Mouse (Mus musculus): ENCODE results near the gene Sp7. TPM values are rescaled to one million over a fixed set of nuclear protein-coding genes. Genes with fewer than 3 reads are reported as not detected.
A peak's percentile ranks its signal among the peaks of the same experiment; 100 is the strongest.

The Sp7 gene
- polyA plus RNA-seq, 1 experiment from 2014 or later = not detected

DNA sequence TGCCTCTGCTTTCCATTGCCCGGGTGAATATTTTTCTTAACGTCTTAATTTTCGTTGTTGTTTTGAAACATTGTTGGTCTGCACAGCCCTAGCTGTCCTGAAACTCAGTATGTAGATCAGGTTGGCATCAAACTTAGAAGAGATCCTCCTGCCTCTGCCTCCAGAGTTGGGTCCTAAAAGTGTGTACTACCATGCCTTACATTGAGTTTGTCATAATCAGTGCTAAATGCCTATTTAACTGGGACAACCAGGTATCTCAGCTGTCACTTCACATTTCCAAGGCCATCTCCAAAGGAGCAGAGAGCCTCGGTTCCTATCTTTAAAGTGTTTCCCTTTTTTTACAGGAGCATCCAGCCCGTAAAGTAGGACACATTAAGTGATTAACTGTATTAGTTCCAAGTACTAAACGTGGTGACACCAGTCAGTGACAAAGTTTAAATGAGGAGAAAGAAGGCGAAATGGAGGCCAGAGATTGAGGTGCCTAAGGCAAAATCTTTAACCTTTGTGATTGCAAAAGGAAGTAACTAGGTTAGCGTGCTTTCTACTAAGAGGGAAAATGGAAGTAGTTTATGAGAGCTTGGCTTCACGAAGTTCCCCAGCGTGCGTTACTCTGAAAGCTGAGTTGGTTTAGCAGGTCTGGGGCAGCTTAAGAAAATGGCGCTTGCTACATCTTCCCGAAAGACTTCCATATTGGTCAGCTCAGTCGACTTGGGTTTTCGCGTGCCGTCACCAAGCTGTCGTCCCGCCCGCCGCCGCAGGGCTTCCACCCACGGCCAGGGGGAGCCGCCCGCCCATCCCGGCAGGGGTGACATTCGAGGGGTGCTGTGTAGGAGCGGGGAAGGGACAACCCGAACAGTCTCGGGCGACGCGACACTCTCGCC lies 37.9 kb upstream of the Sp7 start:
- ATAC-seq (ENCODE audit: insufficient read depth) = peak; percentile 17
- H3K9ac ChIP-seq = peak overlapping the region; percentile 78
- H3K4me2 ChIP-seq = peak overlapping the region; percentile 78
- H3K36me3 ChIP-seq (replicated peaks) = peaks cover 27% of the 10 kb centered on the region
- no peaks in the 10 kb centered on the region for H3K9me3 ChIP-seq (replicated peaks)
- no peaks in the 10 kb centered on the region for H3K27me3 ChIP-seq
- H3K27ac ChIP-seq (replicated peaks) = peak overlapping the region; percentile 99
- peak overlapping the region; percentile 79 for H3K4me3 ChIP-seq (replicated peaks)
- H3K4me1 ChIP-seq (replicated peaks) = peaks cover 72% of the 10 kb centered on the region
- WGBS (ENCODE audit: insufficient replicate concordance) = 12% methylated on average over 34 of the region's 34 CpGs

DNA sequence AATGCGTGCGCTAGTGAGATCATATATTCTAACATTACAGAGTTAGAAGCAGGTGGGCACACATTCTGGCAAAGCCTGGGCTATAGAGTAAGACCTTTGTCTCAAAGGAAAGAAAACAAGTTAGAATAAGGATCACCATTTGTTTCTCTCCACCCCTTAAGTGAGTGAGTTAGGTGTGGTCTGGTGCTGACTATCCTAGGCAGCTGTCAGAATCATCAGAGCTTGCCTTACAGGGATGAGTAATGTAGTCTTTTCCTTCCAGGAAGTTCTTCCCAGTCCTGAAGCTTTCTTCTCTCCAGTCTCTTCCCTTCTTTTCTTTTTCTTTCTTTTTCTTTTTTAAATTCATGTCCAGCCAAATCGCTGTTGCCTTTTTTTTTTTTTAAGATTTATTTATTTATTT lies 35.2 kb upstream of the Sp7 start:
- Histone ChIP-seq H3K4me3 (replicated peaks) (no peak overlapping the region), H3K27me3 (no peaks in the 10 kb centered on the region), H3K36me3 (replicated peaks) (peaks cover under 1% of the 10 kb centered on the region; the same call in 1 of the 2 replicates), H3K4me1 (replicated peaks) (peaks cover 62% of the 10 kb centered on the region), H3K4me2 (no peak overlapping the region), H3K9me3 (replicated peaks) (no peaks in the 10 kb centered on the region), H3K27ac (replicated peaks) (0 out of 2 replicates have a peak overlapping the region, but pooled peaks have one; percentile 92), H3K9ac (no peak overlapping the region)
- ATAC-seq (ENCODE audit: insufficient read depth) = no peak
- 91% methylated on average over 3 of the region's 3 CpGs for WGBS (ENCODE audit: insufficient replicate concordance)

DNA sequence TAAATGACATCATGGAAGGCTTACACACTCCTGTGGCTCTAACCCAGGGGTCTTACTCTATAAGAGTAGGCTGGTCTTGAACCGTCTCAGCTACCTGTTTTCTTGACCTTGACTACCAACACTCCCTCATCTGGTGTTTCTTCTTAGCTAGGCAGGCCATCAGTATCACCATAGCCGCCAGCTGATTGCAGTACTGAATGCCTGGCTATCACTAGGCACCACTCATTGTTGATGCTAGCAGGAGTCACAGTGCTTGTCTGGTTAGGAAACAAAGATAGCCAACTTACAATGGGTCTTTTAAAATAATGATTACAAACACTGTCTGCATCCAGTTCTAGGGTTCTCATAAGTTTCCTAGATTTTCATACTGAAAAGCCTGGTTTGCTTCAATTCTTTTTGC lies 34.3 kb upstream of the Sp7 start:
- H3K4me1 ChIP-seq (replicated peaks) = peaks cover 62% of the 10 kb centered on the region
- peak overlapping the region; percentile 7; the same call in 1 of the 2 replicates for H3K9ac ChIP-seq
- H3K4me2 ChIP-seq = no peak overlapping the region
- 29% methylated on average over 2 of the region's 2 CpGs for WGBS (ENCODE audit: insufficient replicate concordance)
- H3K4me3 ChIP-seq (replicated peaks) = no peak overlapping the region
- ATAC-seq (ENCODE audit: insufficient read depth) = no peak
- no peaks in the 10 kb centered on the region for H3K27me3 ChIP-seq
- H3K27ac ChIP-seq (replicated peaks) = peak overlapping the region; percentile 92
- no peaks in the 10 kb centered on the region for H3K9me3 ChIP-seq (replicated peaks)
- H3K36me3 ChIP-seq (replicated peaks) = no peaks in the 10 kb centered on the region

DNA sequence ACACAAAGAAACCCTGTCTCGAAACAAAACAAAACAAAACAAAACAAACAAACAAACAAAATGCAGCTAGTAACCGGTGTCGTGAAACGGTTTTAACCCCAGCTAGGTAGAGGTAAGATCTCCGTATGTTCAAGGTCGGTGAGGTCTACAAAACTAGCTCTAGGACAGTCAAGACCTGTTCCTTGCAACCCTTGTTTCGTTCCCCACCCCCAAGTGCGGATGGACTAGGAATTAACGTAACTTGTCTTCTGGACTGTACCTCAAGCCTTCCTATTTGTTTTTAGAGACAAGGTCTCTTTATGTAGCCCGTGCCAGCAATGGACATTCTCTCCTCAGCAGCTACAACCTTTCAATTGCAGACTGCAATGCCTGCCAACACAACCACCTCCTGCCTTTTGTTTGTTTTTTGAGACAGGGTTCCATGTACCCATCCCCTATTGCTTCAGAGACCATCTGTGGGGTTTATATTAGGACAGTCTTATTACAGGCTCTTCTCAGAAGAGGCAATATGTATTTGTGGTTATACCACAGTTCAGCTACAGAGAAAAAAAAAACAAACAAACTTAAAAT lies 33.6 kb upstream of the Sp7 start:
- H3K9ac ChIP-seq = peak overlapping the region; percentile 73; the same call in 1 of the 2 replicates
- peaks cover 69% of the 10 kb centered on the region for H3K4me1 ChIP-seq (replicated peaks)
- H3K4me2 ChIP-seq = peak overlapping the region; percentile 93
- ATAC-seq (ENCODE audit: insufficient read depth) = no peak
- H3K4me3 ChIP-seq (replicated peaks) = peak overlapping the region; percentile 67
- H3K9me3 ChIP-seq (replicated peaks) = no peaks in the 10 kb centered on the region
- no peaks in the 10 kb centered on the region for H3K27me3 ChIP-seq
- H3K27ac ChIP-seq (replicated peaks) = peak overlapping the region; percentile 92
- 75% methylated on average over 10 of the region's 10 CpGs for WGBS (ENCODE audit: insufficient replicate concordance)
- H3K36me3 ChIP-seq (replicated peaks) = no peaks in the 10 kb centered on the region

DNA sequence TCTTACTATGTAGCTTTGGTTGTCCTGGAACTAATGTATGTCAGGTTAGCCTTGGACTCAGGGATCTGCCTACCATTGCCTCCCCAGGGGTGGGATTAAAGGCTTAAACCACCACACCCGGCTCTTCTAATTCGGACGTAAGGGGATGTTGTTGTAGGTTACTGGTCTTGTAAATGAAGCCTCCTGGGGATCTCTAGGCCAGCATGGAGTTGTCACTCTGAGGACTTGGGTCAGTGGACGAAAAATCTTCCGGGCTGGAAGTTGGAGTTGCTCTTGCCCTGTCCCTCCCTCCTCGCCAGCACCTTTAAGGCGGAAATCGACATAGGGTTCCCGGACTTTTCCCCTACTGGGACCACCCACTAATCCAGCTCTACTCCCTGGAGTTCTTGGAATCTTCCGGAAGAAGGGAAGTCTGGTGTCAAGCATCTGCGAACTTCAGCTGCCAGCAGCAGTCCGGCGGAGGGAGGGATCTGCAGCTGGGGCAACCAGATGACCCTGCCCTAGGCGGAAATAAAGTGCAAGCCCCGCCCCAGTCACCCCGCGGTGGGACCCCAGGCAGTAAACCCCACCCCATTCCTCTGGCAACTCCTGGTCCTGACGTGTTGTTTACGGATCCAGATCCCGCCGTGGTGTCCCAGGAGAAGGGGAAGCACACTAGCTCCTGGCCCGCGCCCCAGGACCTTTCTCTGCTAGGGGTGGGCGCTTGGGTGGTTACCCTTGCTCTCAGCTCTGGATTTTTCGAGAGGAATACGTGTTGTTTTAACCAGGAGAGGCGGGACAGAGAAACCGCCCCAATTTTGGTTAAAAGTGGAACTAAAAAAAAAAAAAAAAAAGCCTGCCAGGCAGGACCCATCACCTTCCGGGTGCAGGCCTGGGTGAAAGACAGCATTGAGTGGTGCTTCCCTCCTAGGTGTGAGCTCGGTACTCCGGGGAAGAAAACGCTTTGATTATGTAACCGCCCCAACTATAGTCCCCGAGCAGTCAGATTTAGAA lies 32.5 kb upstream of the Sp7 start:
- H3K4me1 ChIP-seq (replicated peaks) = peaks cover 76% of the 10 kb centered on the region
- WGBS (ENCODE audit: insufficient replicate concordance) = 2% methylated on average over 34 of the region's 34 CpGs
- peak; percentile 71 for ATAC-seq (ENCODE audit: insufficient read depth)

DNA sequence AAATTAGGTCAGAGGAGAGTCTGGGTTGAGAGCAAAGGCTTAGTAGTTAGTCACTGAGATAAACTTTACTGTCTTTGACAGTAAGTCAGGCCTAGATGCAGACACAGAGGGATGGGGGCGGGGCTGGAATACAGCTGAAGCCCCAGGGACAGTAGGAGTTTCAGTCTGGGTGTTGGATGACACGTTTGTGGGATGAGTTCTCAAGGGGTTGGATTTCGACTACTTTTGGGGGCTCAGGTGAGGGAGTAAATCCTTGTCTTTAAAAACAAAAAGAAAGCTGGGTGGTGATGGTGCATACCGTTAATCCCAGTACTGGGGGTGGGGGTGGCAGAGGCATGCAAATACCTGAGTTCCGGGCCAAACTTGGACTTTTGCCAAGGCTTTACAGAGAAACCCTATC lies 31.6 kb upstream of the Sp7 start:
- 49% methylated on average over 5 of the region's 5 CpGs for WGBS (ENCODE audit: insufficient replicate concordance)
- H3K4me1 ChIP-seq (replicated peaks) = peaks cover 77% of the 10 kb centered on the region
- no peak for ATAC-seq (ENCODE audit: insufficient read depth)

More for the DNA sequence above, 32.5 kb upstream of the Sp7 start:
- Histone ChIP-seq H3K27me3 (no peaks in the 10 kb centered on the region), H3K4me2 (peak overlapping the region; percentile 93), H3K27ac (replicated peaks) (peak overlapping the region; percentile 92), H3K36me3 (replicated peaks) (no peaks in the 10 kb centered on the region), H3K9me3 (replicated peaks) (no peaks in the 10 kb centered on the region), H3K9ac (peak overlapping the region; percentile 73), H3K4me3 (replicated peaks) (peak overlapping the region; percentile 67)

DNA sequence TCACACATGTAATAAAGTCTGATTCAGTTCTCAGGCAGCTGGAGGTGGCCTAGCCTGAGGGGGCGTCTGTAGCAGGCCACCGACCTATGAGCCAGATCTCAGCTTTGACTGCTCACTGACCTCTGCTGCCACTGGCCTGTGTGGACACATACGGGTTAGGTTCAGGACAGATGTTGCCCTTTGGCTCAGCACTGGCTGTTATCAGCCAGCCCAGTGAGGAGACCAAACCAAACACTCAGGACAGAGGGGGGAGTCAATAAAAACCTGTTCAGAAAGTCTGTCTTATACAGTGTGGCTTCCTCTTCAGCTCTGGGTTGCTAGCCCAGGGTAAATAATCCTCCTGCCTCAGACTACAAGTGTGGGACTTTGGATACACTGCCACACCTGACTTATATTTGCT lies 28.1 kb upstream of the Sp7 start:
- no peak overlapping the region for H3K9ac ChIP-seq
- WGBS (ENCODE audit: insufficient replicate concordance) = 13% methylated on average over 3 of the region's 3 CpGs
- ATAC-seq (ENCODE audit: insufficient read depth) = peak; percentile 80
- H3K27ac ChIP-seq (replicated peaks) = peak overlapping the region; percentile 74
- peak overlapping the region; percentile 30; the same call in 1 of the 2 replicates for H3K4me2 ChIP-seq
- H3K4me1 ChIP-seq (replicated peaks) = peaks cover 66% of the 10 kb centered on the region
- no peak overlapping the region for H3K4me3 ChIP-seq (replicated peaks)
- H3K27me3 ChIP-seq = no peaks in the 10 kb centered on the region
- H3K9me3 ChIP-seq (replicated peaks) = no peaks in the 10 kb centered on the region
- no peaks in the 10 kb centered on the region for H3K36me3 ChIP-seq (replicated peaks)

More for the DNA sequence above, 31.6 kb upstream of the Sp7 start:
- Histone ChIP-seq H3K27ac (replicated peaks) (peak overlapping the region; percentile 92), H3K9ac (no peak overlapping the region), H3K27me3 (no peaks in the 10 kb centered on the region), H3K36me3 (replicated peaks) (no peaks in the 10 kb centered on the region), H3K9me3 (replicated peaks) (no peaks in the 10 kb centered on the region), H3K4me3 (replicated peaks) (peak overlapping the region; percentile 67), H3K4me2 (peak overlapping the region; percentile 93)

DNA sequence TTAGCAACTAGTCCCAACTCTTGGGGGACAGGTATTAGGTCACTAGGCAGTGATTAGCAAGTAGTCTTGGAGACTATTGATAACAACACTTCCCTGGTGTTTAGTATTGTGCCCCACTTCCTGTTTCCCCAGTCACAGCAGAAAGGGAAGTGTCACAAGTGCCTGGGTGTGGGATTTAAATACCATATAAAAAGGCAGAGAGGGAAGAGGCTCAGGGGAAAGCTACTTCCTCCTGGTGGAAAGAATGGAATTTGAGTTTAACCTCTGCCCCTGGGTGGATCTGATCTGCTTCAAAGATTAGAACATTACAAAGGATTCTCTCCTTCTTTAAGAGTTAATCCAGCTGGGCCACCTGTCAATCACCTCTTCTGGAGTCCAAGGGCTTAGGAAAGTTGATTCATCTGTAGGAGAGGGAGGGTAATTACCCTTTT lies 26.6 kb upstream of the Sp7 start:
- Histone ChIP-seq H3K4me3 (replicated peaks) (no peak overlapping the region), H3K4me1 (replicated peaks) (peaks cover 58% of the 10 kb centered on the region), H3K27ac (replicated peaks) (peak overlapping the region; percentile 74), H3K27me3 (no peaks in the 10 kb centered on the region), H3K9me3 (replicated peaks) (no peaks in the 10 kb centered on the region), H3K9ac (no peak overlapping the region), H3K36me3 (replicated peaks) (no peaks in the 10 kb centered on the region), H3K4me2 (no peak overlapping the region)
- no peak for ATAC-seq (ENCODE audit: insufficient read depth)

DNA sequence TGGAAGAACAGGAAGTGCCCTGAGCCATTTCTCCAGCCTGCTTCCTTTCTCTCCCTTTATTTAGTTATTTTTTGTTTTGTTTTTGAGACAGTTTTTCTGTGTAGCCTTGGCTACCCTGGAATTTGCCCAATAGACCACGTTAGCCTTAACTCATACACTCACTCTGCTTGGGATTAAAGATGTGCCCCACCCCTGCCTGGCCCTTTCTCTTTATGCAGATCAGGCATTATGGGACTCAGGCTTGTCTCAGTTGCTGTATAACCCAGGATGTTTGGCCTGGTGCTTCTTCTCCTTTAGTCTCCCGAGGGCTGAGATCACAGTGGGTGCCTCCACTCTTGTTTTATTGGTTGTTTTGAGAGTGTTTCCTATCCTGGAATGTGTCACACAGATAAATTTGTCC lies 25.5 kb upstream of the Sp7 start:
- WGBS (ENCODE audit: insufficient replicate concordance) = 34% methylated on average over 2 of the region's 2 CpGs
- peaks cover 54% of the 10 kb centered on the region for H3K4me1 ChIP-seq (replicated peaks)
- ATAC-seq (ENCODE audit: insufficient read depth) = no peak
- no peak overlapping the region for H3K4me3 ChIP-seq (replicated peaks)
- no peaks in the 10 kb centered on the region for H3K36me3 ChIP-seq (replicated peaks)
- no peak overlapping the region for H3K9ac ChIP-seq
- no peak overlapping the region for H3K4me2 ChIP-seq
- no peak overlapping the region for H3K27ac ChIP-seq (replicated peaks)
- no peaks in the 10 kb centered on the region for H3K27me3 ChIP-seq
- H3K9me3 ChIP-seq (replicated peaks) = no peaks in the 10 kb centered on the region

DNA sequence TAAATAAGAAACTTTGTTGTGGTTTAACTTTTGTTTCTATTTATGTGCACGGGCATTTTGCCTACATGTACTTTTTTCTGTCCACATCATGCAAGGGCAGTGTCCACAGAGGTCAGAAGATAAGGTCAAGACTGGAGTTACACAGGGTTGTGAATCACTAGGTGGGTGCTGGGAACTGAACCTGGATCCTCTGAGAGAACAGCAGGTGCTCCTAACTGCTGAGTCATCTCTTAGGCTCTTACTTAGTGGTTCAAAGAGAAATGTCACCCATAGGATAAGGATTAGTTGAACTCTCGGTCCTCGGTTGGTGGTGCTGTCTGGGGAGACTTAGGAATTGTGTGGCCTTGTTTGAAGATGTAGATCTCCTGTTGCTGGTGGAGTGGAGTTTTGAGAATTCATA lies 22.0 kb upstream of the Sp7 start:
- 45% methylated on average over 3 of the region's 3 CpGs for WGBS (ENCODE audit: insufficient replicate concordance)
- Histone ChIP-seq H3K36me3 (replicated peaks) (no peaks in the 10 kb centered on the region), H3K4me1 (replicated peaks) (peaks cover 33% of the 10 kb centered on the region), H3K4me2 (no peak overlapping the region), H3K27ac (replicated peaks) (no peak overlapping the region), H3K9ac (no peak overlapping the region), H3K4me3 (replicated peaks) (no peak overlapping the region), H3K9me3 (replicated peaks) (no peaks in the 10 kb centered on the region), H3K27me3 (no peaks in the 10 kb centered on the region)
- no peak for ATAC-seq (ENCODE audit: insufficient read depth)
